Mouse (Mus musculus) cerebellum, adult 11 months (tissue): Measurements from ENCODE around the gene Dtwd1.
"Not testable (repeated sequence)": the region's sequence is repeated elsewhere in the genome, so short reads cannot be mapped to it uniquely, and the experiment has no call there.

ENCODE experiments used
- DNase-seq: peaks from one replicate; pipeline ENCODE4 v3.0.0; 2022

The Dtwd1 gene

DNA sequence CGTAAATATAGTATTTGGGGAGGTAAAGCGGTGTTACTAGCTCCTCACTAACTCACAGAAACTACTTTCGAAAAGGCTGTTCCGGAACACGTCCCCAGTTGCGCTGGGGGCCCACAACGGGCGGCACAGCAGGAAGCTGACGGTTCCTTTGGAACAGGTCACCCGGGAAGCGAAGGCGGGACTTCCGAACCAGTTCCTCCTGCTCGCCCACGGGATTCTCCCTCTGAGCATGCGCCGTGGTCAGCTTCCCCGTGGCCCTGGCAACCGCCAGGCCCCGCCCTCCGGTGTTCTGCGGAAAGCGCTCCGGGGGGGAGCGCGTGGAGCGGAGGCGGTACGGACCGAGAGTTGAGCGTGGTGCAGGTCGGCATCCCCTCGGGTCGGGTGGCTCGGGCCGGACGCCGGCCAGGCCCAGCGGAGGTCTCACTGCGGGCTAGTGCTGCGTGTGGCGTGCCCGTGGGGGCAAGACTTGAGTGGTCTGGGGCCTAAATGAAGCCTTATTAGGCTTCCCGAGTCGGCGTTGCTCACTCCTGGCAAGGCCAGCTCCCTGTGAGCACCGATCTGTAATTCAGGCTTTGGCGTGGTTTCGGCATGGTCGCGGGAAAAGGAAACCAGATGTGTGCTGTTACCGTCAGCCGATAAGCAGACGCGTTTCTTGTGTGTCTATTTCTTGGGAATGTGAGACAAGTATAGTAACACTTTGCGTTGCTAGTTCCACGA is at the start of gene Dtwd1, which contains the start of gene Fam227b:
TSS of gene Dtwd1 (plus strand) at position 287 of the 717 bp plus-strand sequence.
TSS of gene Fam227b (minus strand) at position 150 of the 717 bp plus-strand sequence.
- peak; percentile 97 for DNase-seq

GRCm38 (mm10) chr2:126147723-126148122 is 4.2 kb upstream of the Dtwd1 start:
- no peak for DNase-seq

DNA sequence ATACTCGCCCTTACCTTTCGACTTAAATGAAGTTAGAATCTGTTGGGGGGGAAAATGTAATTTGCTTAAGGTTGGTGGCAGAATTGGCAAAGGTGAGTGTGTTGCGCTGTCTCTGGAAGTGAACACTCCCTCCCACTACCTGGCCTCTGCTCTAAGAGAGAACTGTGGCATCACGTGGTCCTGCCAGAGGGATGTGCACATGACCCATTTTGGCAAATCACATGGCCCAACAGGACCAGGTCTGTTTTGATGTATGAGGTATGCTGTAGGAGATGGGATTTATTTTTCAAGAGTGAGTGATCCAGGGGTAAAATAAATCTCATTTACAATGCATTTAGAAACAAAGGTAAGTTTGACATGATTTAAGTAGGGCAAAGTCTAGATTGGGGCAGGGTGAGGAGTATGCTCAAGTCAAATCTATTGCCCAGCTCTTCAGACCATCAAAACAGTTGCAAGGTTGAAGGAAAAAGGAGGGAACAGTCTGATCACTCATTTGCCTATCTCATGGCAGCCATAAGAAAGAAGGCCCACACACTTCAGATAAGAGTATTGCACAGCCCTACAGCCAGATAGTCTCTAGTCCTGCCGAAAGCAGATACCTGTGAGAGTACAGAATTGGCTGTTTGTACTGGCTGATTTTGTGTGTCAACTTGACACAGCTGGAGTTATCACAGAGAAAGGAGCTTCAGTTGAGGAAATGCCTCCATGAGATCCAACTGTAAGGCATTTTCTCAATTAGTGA is 13.5 kb downstream of the Dtwd1 start:
- DNase-seq: no peak

GRCm38 (mm10) chr2:126166335-126166734 is 14.4 kb downstream of the Dtwd1 start:
- no peak for DNase-seq

- no peak for DNase-seq
Observed at GRCm38 (mm10) chr2:126166848-126167617, 15.1 kb downstream of the Dtwd1 start.

- no peak for DNase-seq
Observed at GRCm38 (mm10) chr2:126171427-126171826, 19.5 kb downstream of the Dtwd1 start.

- DNase-seq: no peak
Observed at GRCm38 (mm10) chr2:126191306-126191705, 39.4 kb downstream of the Dtwd1 start.

GRCm38 (mm10) chr2:126192129-126192528 is 40.2 kb downstream of the Dtwd1 start:
- no peak for DNase-seq

DNA sequence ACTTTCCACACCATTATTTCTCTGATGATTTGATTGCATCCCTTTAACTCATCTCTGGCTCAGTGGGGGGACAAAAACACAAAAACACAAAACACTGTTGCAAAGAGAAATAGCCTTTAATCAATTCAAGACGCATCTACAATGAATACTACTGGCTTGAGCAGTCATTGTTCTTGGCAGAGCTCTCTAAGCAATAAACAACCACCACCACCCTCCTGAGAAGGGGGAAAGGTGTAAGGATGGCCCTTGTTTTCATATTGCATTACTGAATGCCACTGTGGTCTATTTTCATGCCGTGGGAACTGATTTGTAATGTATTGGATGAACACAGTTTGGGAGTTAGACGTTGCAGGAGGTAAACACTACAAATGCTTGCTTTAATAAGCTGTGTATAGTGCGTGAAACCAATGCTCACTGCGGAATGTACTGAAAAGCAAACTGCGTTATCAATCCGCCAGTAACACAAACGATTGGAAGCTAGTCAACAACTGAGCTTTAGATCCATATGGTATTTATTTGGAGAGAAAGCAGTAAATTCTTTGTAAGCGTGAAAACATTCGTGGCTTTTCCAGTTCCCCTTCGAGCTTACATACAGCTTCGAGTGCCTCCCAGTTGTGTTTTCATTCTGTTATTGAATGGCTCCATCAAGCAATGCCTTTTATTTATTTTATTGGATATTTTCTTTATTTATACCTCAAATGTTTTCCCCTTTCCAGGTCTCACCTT is 43.9 kb downstream of the Dtwd1 start:
- DNase-seq: no peak

GRCm38 (mm10) chr2:126198971-126199370 is 47.0 kb downstream of the Dtwd1 start:
- DNase-seq: no peak

- DNase-seq: no peak
Observed at GRCm38 (mm10) chr2:126211011-126211680, 59.2 kb downstream of the Dtwd1 start.

DNA sequence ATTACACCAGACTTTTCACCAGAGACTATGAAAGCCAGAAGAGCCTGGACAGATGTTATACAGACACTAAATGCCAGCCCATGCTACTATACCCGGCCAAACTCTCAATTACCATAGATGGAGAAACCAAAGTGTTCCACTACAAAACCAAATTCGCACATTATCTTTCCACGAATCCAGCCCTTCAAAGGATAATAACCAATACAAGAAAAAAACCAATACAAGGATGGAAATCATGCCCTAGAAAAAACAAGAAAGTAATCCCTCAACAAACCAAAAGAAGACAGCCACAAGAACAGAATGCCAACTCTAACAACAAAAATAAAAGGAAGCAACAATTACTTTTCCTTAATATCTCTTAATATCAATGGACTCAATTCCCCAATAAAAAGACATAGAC is 62.9 kb downstream of the Dtwd1 start, which contains the start of gene Gm17555:
TSS of gene Gm17555 (plus strand) at position 301 of the 400 bp plus-strand sequence.
- not testable (repeated sequence) for DNase-seq
